Mouse (Mus musculus) mature B cell (primary cell): Measurements from ENCODE around the gene Nxph4.

Source experiments
- in situ Hi-C: fragments of 300-500 bp; cut with MboI; formaldehyde crosslinking; loops from 2 replicates; pipeline ENCODE4 v1.14.3; 2019

Gene Nxph4

GRCm38 (mm10) chr10:127542720-127543119 lies 8.4 kb upstream of the Nxph4 start:
- in situ Hi-C loops = loop anchor here (5.0 kb wide), 1 partner anchor 35 kb away; no protein-coding TSS in a partner anchor

GRCm38 (mm10) chr10:127542084-127542483 lies 7.7 kb upstream of the Nxph4 start:
- in situ Hi-C loops = loop anchor here (5.0 kb wide), 1 partner anchor 35 kb away; no protein-coding TSS in a partner anchor

GRCm38 (mm10) chr10:127541510-127541909 lies 7.2 kb upstream of the Nxph4 start:
- in situ Hi-C loops = loop anchor here (5.0 kb wide), 1 partner anchor 34 kb away; no protein-coding TSS in a partner anchor

GRCm38 (mm10) chr10:127537854-127538583 lies 3.7 kb upstream of the Nxph4 start:
- in situ Hi-C loops = no loop called here

GRCm38 (mm10) chr10:127536586-127537314 lies 2.4 kb upstream of the Nxph4 start:
- in situ Hi-C loops = no loop called here

GRCm38 (mm10) chr10:127534929-127535384 lies 598 bp upstream of the Nxph4 start:
- in situ Hi-C loops = no loop called here

GRCm38 (mm10) chr10:127531548-127531947 lies 2.8 kb downstream of the Nxph4 start:
- in situ Hi-C loops = no loop called here

- in situ Hi-C loops = no loop called here
These were observed 3.4 kb downstream of the Nxph4 start for GRCm38 (mm10) chr10:127530945-127531344.

- in situ Hi-C loops = no loop called here
These were observed 6.9 kb downstream of the Nxph4 start for GRCm38 (mm10) chr10:127527481-127527880.

- in situ Hi-C loops = no loop called here
These were observed 7.7 kb downstream of the Nxph4 start for GRCm38 (mm10) chr10:127526681-127527080.

- in situ Hi-C loops = no loop called here
These were observed 8.3 kb downstream of the Nxph4 start for GRCm38 (mm10) chr10:127526048-127526447.

GRCm38 (mm10) chr10:127524646-127525255 lies 9.6 kb downstream of the Nxph4 start:
- in situ Hi-C loops = no loop called here

- in situ Hi-C loops = no loop called here
These were observed 12.2 kb downstream of the Nxph4 start, which contains the start of gene Shmt2 for GRCm38 (mm10) chr10:127522088-127522581. Gene Shmt2 (minus strand): TSS chr10:127522444.

- in situ Hi-C loops = no loop called here
These were observed 12.7 kb downstream of the Nxph4 start for GRCm38 (mm10) chr10:127521611-127522080.

- in situ Hi-C loops = no loop called here
These were observed 13.5 kb downstream of the Nxph4 start for GRCm38 (mm10) chr10:127520714-127521357.

GRCm38 (mm10) chr10:127519903-127520713 lies 14.3 kb downstream of the Nxph4 start:
- in situ Hi-C loops = no loop called here

- in situ Hi-C loops = no loop called here
These were observed 15.2 kb downstream of the Nxph4 start for GRCm38 (mm10) chr10:127519041-127519701.

- in situ Hi-C loops = no loop called here
These were observed 16.4 kb downstream of the Nxph4 start for GRCm38 (mm10) chr10:127517941-127518340.

- in situ Hi-C loops = no loop called here
These were observed 17.6 kb downstream of the Nxph4 start for GRCm38 (mm10) chr10:127516576-127517260.
